Comparison of ENCODE assay signal across 10 mouse cellular contexts in the genomic region with DNA sequence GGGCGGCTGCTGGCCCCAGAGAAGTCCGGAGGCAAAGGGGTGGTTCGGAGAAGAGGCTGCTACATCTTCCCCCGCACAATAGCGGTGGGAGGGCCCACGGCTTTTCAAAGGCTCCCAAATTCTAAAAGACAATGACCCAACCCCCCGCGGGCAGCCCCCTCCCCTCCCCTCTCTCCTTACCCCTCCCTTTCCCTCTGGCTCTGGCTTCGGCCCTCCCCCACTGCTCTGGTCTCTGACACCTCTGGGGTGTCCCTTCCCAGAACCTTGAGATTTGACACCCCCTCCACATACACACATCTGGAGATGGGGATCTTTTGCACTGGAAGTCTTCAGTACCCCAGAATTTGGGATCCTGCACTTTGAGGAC. TPM values are rescaled to one million over a fixed set of nuclear protein-coding genes. Genes with fewer than 3 reads are reported as not detected.
DNase-seq lines count a peak whose midpoint lies in the region; ATAC-seq and TF ChIP-seq lines count a peak whose summit lies in the region.
"Had no signal": no experiment of that assay in that cellular context is flagged by ENCODE, and none has a peak within 500 bp of the region (broad histone marks: within the 10 kb centered on the region; RNA-seq: fewer than 3 reads in every experiment).

A gene (minus strand): TSS at position 63 of the 367 bp plus-strand sequence.

- no peak for TF ChIP-seq CTCF in gastrocnemius, adult 2 months (IDR thresholded peaks at IDR 0.05)

- peaks cover 20% of the 10 kb centered on the region for H3K27me3 ChIP-seq in hindbrain, embryonic 13.5 days

- H3K4me2 ChIP-seq in hindbrain, embryonic 13.5 days, result peak within 1 kb of the TSS; percentile 57

- WGBS in hindbrain, embryonic 13.5 days, result 2% methylated on average over 6 of the region's 9 CpGs

- intact Hi-C loops in gastrocnemius, adult 2 months (cut with DNase I), result no loop called here
- intact Hi-C loops in gastrocnemius, postnatal 14 days (cut with DNase I; ENCODE audit: low total_unique reads), result no loop called here

- no peak for DNase-seq in gastrocnemius, adult 2 months
- DNase-seq in gastrocnemius, postnatal 14 days, result no peak
- peak; percentile 88 for DNase-seq in ZHBTc4 (ENCODE audit: low read depth, low spot score)
- DNase-seq in mesoderm, embryonic 11.5 days (ENCODE audit: low read depth, low spot score), result peak; percentile 71
- no peak for DNase-seq in natural killer cell, adult 2 months (ENCODE audit: low spot score in 2 of 2)
- no peak for DNase-seq in cerebellum, adult 11-12 months
- DNase-seq: gastrocnemius, postnatal 25 days had no signal

- no peak for ATAC-seq in hindbrain, embryonic 13.5 days (ENCODE audit: low FRiP score)
- ATAC-seq in inflammation-experienced regulatory T-cells, adult 6 months, result no peak

- H3K4me1 ChIP-seq in hindbrain, embryonic 13.5 days (replicated peaks), result peaks cover 44% of the 10 kb centered on the region

- no peaks in the 10 kb centered on the region for H3K9me3 ChIP-seq in hindbrain, embryonic 13.5 days

- H3K4me3 ChIP-seq in gastrocnemius, adult 2 months, result peak within 1 kb of the TSS; percentile 11
- H3K4me3 ChIP-seq in hindbrain, embryonic 13.5 days, result peak within 1 kb of the TSS; percentile 36

- no peaks in the 10 kb centered on the region for H3K36me3 ChIP-seq in hindbrain, embryonic 13.5 days

- no peak within 1 kb of the TSS for H3K27ac ChIP-seq in gastrocnemius, adult 2 months
- peak within 1 kb of the TSS; percentile 68 for H3K27ac ChIP-seq in hindbrain, embryonic 13.5 days

- H3K9ac ChIP-seq in hindbrain, embryonic 13.5 days, result peak within 1 kb of the TSS; percentile 63

RNA-seq across cellular contexts. Expression of the gene that starts here (rescaled TPM):
- total RNA-seq in gastrocnemius, adult 2 months (2021), result under 1 TPM; 0.08 to 0.28 TPM
- 1 to 10 TPM; 1.9 to 3.0 TPM for total RNA-seq in gastrocnemius, postnatal 14 days (2021)
- polyA plus RNA-seq in hindbrain, embryonic 13.5 days (2015; fragmentation: Nextera tagmentation; extraction: Ambion mirVana), result 0.17 and 0.31 TPM in 2 replicates
- under 1 TPM in 1 of 3 experiments, not detected in 2; 0.16 TPM for polyA plus RNA-seq in inflammation-experienced regulatory T-cells, adult 6 months (2017; shearing (Covaris generic))
- polyA plus RNA-seq: lung, embryonic 16.5 days had no signal

Comparison
In these comparisons a context has a peak if more than half of its experiments do, and no peak if none do; other contexts are left out.
1. DNase-seq: peak in ZHBTc4 (single experiment) and mesoderm, embryonic 11.5 days (single experiment); none in gastrocnemius, adult 2 months (single experiment), gastrocnemius, postnatal 14 days (single experiment), natural killer cell, adult 2 months (0 of 2) and cerebellum, adult 11-12 months (single experiment).